9 mouse cellular contexts compared by ENCODE assay signal in genomic region chr2:155945124-155945523, GRCm38 (mm10). TPM values are rescaled to one million over a fixed set of nuclear protein-coding genes. Genes with fewer than 3 reads are reported as not detected.
DNase-seq lines count a peak whose midpoint lies in the region; ATAC-seq lines count a peak whose summit lies in the region.
"Had no signal": no experiment of that assay in that cellular context is flagged by ENCODE, and none has a peak within 500 bp of the region (broad histone marks: within the 10 kb centered on the region; RNA-seq: fewer than 3 reads in every experiment).

Gene Gdf5 (minus strand): TSS chr2:155945367.

- H3K4me3 ChIP-seq in limb, embryonic 13.5 days: peak within 1 kb of the TSS; percentile 51

- DNase-seq in embryo, embryonic 11 days: peak; percentile 35
- no peak for DNase-seq in embryo, embryonic 9.5 days (ENCODE audit: extremely low spot score)
- DNase-seq in right cerebral cortex, adult 18-20 months: peak; percentile 53
- no peak for DNase-seq in right cerebral cortex, postnatal 4 days
- peak; percentile 26 for DNase-seq in telencephalon, adult 2 months (ENCODE audit: low read depth, low spot score)
- DNase-seq in urinary bladder, postnatal 25 days (ENCODE audit: low spot score): no peak
- no peak for DNase-seq in gastrocnemius, postnatal 14 days

- H3K9me3 ChIP-seq in limb, embryonic 13.5 days: no peaks in the 10 kb centered on the region

- H3K27ac ChIP-seq in limb, embryonic 13.5 days: peak within 1 kb of the TSS; percentile 96

- peaks cover 16% of the 10 kb centered on the region for H3K36me3 ChIP-seq in limb, embryonic 13.5 days

- H3K4me1 ChIP-seq in limb, embryonic 13.5 days: peaks cover 80% of the 10 kb centered on the region

- ATAC-seq in limb, embryonic 13.5 days (ENCODE audit: low FRiP score, low read depth): peak; percentile 64
- ATAC-seq: inflammation-experienced regulatory T-cells, adult 6 months had no signal

- 13% methylated on average over 12 of the region's 13 CpGs for WGBS in limb, embryonic 13.5 days

- intact Hi-C loops in gastrocnemius, postnatal 14 days (cut with DNase I; ENCODE audit: low total_unique reads): no loop called here

- peak within 1 kb of the TSS; percentile 75 for H3K9ac ChIP-seq in limb, embryonic 13.5 days

- H3K4me2 ChIP-seq in limb, embryonic 13.5 days (replicated peaks): peak within 1 kb of the TSS; percentile 72

- no peaks in the 10 kb centered on the region for H3K27me3 ChIP-seq in limb, embryonic 13.5 days

RNA-seq across cellular contexts. Expression of gene Gdf5, which starts in this region (rescaled TPM):
- polyA plus RNA-seq in limb, embryonic 13.5 days (2015; fragmentation: Nextera tagmentation; extraction: Ambion mirVana): 101 and 107 TPM in 2 replicates
- total RNA-seq in gastrocnemius, postnatal 14 days (2021): not detected
- polyA plus RNA-seq: inflammation-experienced regulatory T-cells, adult 6 months had no signal

Comparison
In these comparisons a context has a peak if more than half of its experiments do, and no peak if none do; other contexts are left out.
1. DNase-seq: peak in embryo, embryonic 11 days (single experiment), right cerebral cortex, adult 18-20 months (single experiment) and telencephalon, adult 2 months (single experiment); none in embryo, embryonic 9.5 days (single experiment), right cerebral cortex, postnatal 4 days (single experiment), urinary bladder, postnatal 25 days (single experiment) and gastrocnemius, postnatal 14 days (single experiment).